Mouse (Mus musculus): ENCODE results near the gene Bicra. TPM values are rescaled to one million over a fixed set of nuclear protein-coding genes. Genes with fewer than 3 reads are reported as not detected.
A peak's percentile ranks its signal among the peaks of the same experiment; 100 is the strongest.

Gene Bicra
- polyA plus RNA-seq, 1 experiment from 2014 or later = 3.7 TPM

GRCm38 (mm10) chr7:16010649-16011048 is 37.1 kb downstream of the Bicra start:
- Histone ChIP-seq H3K36me3 (ENCODE audit: control insufficient read depth, insufficient read depth, low read length) (no peaks in the 10 kb centered on the region), H3K4me2 (ENCODE audit: low read depth, low read length) (no peak overlapping the region), H3K27me3 (replicated peaks; ENCODE audit: control insufficient read depth, insufficient read depth, low read length) (no peaks in the 10 kb centered on the region), H3K9ac (ENCODE audit: low read depth, low read length) (no peak overlapping the region), H3K4me3 (ENCODE audit: low read length) (no peak overlapping the region), H3K9me3 (ENCODE audit: control insufficient read depth, low read length) (no peaks in the 10 kb centered on the region), H3K4me1 (ENCODE audit: control insufficient read depth, insufficient read depth, low read length) (peaks cover 5% of the 10 kb centered on the region; the same call in 1 of the 2 replicates), H3K27ac (ENCODE audit: low read length) (no peak overlapping the region)
- WGBS = 82% methylated on average over 5 of the region's 5 CpGs
- no peak for ATAC-seq

- no peak for ATAC-seq
- no peak overlapping the region for H3K9ac ChIP-seq (ENCODE audit: low read depth, low read length)
- H3K4me1 ChIP-seq (ENCODE audit: control insufficient read depth, insufficient read depth, low read length) = peaks cover 5% of the 10 kb centered on the region; the same call in 1 of the 2 replicates
- WGBS = 90% methylated on average over 7 of the region's 7 CpGs
- no peaks in the 10 kb centered on the region for H3K36me3 ChIP-seq (ENCODE audit: control insufficient read depth, insufficient read depth, low read length)
- no peaks in the 10 kb centered on the region for H3K9me3 ChIP-seq (ENCODE audit: control insufficient read depth, low read length)
- no peak overlapping the region for H3K4me2 ChIP-seq (ENCODE audit: low read depth, low read length)
- H3K27me3 ChIP-seq (replicated peaks; ENCODE audit: control insufficient read depth, insufficient read depth, low read length) = no peaks in the 10 kb centered on the region
- no peak overlapping the region for H3K4me3 ChIP-seq (ENCODE audit: low read length)
- no peak overlapping the region for H3K27ac ChIP-seq (ENCODE audit: low read length)
These were observed 38.1 kb downstream of the Bicra start for GRCm38 (mm10) chr7:16009636-16010035.

GRCm38 (mm10) chr7:16005020-16005419 is 42.7 kb downstream of the Bicra start:
- no peak for ATAC-seq
- H3K9me3 ChIP-seq (ENCODE audit: control insufficient read depth, low read length) = no peaks in the 10 kb centered on the region
- whole genome bisulfite sequencing = 79% methylated on average over 3 of the region's 3 CpGs
- no peaks in the 10 kb centered on the region for H3K36me3 ChIP-seq (ENCODE audit: control insufficient read depth, insufficient read depth, low read length)
- no peak overlapping the region for H3K27ac ChIP-seq (ENCODE audit: low read length)
- H3K27me3 ChIP-seq (replicated peaks; ENCODE audit: control insufficient read depth, insufficient read depth, low read length) = no peaks in the 10 kb centered on the region
- no peak overlapping the region for H3K4me3 ChIP-seq (ENCODE audit: low read length)
- H3K4me1 ChIP-seq (ENCODE audit: control insufficient read depth, insufficient read depth, low read length) = peaks cover 3% of the 10 kb centered on the region; the same call in 1 of the 2 replicates
- H3K9ac ChIP-seq (ENCODE audit: low read depth, low read length) = no peak overlapping the region
- no peak overlapping the region for H3K4me2 ChIP-seq (ENCODE audit: low read depth, low read length)

GRCm38 (mm10) chr7:16004177-16004856 is 43.4 kb downstream of the Bicra start:
- no peaks in the 10 kb centered on the region for H3K9me3 ChIP-seq (ENCODE audit: control insufficient read depth, low read length)
- no peaks in the 10 kb centered on the region for H3K36me3 ChIP-seq (ENCODE audit: control insufficient read depth, insufficient read depth, low read length)
- 69% methylated on average over 12 of the region's 12 CpGs for WGBS
- peak; percentile 24; the same call in 1 of the 2 replicates for ATAC-seq
- no peak overlapping the region for H3K27ac ChIP-seq (ENCODE audit: low read length)
- no peak overlapping the region for H3K9ac ChIP-seq (ENCODE audit: low read depth, low read length)
- no peak overlapping the region for H3K4me3 ChIP-seq (ENCODE audit: low read length)
- peaks cover 3% of the 10 kb centered on the region; the same call in 1 of the 2 replicates for H3K4me1 ChIP-seq (ENCODE audit: control insufficient read depth, insufficient read depth, low read length)
- no peaks in the 10 kb centered on the region for H3K27me3 ChIP-seq (replicated peaks; ENCODE audit: control insufficient read depth, insufficient read depth, low read length)
- H3K4me2 ChIP-seq (ENCODE audit: low read depth, low read length) = no peak overlapping the region

- Histone ChIP-seq H3K9me3 (ENCODE audit: control insufficient read depth, low read length) (no peaks in the 10 kb centered on the region), H3K27ac (ENCODE audit: low read length) (no peak overlapping the region), H3K4me1 (ENCODE audit: control insufficient read depth, insufficient read depth, low read length) (peaks cover 3% of the 10 kb centered on the region; the same call in 1 of the 2 replicates), H3K36me3 (ENCODE audit: control insufficient read depth, insufficient read depth, low read length) (no peaks in the 10 kb centered on the region), H3K4me2 (ENCODE audit: low read depth, low read length) (no peak overlapping the region), H3K4me3 (ENCODE audit: low read length) (no peak overlapping the region), H3K27me3 (replicated peaks; ENCODE audit: control insufficient read depth, insufficient read depth, low read length) (no peaks in the 10 kb centered on the region), H3K9ac (ENCODE audit: low read depth, low read length) (no peak overlapping the region)
- 0 out of 2 replicates have a peak, but pooled peaks have one; percentile 24 for ATAC-seq
- 71% methylated on average over 4 of the region's 4 CpGs for WGBS
These were observed 44.7 kb downstream of the Bicra start for GRCm38 (mm10) chr7:16003032-16003431.

- no peak overlapping the region for H3K4me2 ChIP-seq (ENCODE audit: low read depth, low read length)
- 80% methylated on average over 5 of the region's 5 CpGs for WGBS
- no peak overlapping the region for H3K9ac ChIP-seq (ENCODE audit: low read depth, low read length)
- no peaks in the 10 kb centered on the region for H3K36me3 ChIP-seq (ENCODE audit: control insufficient read depth, insufficient read depth, low read length)
- no peak for ATAC-seq
- no peak overlapping the region for H3K4me3 ChIP-seq (ENCODE audit: low read length)
- no peaks in the 10 kb centered on the region for H3K9me3 ChIP-seq (ENCODE audit: control insufficient read depth, low read length)
- no peak overlapping the region for H3K27ac ChIP-seq (ENCODE audit: low read length)
- H3K4me1 ChIP-seq (ENCODE audit: control insufficient read depth, insufficient read depth, low read length) = peaks cover 3% of the 10 kb centered on the region; the same call in 1 of the 2 replicates
- no peaks in the 10 kb centered on the region for H3K27me3 ChIP-seq (replicated peaks; ENCODE audit: control insufficient read depth, insufficient read depth, low read length)
These were observed 45.5 kb downstream of the Bicra start for GRCm38 (mm10) chr7:16002171-16002570.

DNA sequence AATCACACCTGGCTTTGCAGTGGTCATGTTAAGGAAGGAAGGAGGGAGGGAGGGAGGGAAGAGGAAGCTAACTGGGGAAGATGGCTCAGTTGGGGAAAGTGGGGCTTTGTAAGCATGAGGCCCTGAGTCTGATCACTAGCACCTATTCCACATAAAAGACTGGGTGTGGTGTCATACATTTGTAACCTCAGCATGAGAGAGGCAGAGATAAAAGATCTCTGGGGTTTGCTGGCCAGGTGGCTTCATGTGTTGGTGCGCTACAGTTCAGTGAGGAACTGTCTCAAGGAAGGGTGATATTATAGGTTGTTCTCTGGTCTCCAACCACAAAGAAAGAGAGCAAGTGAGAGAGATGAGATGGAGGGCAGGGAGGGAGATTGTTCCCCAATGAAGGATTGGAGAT is 46.0 kb downstream of the Bicra start:
- WGBS = 86% methylated on average over 1 of the region's 1 CpGs
- no peak overlapping the region for H3K9ac ChIP-seq (ENCODE audit: low read depth, low read length)
- H3K4me2 ChIP-seq (ENCODE audit: low read depth, low read length) = no peak overlapping the region
- H3K27ac ChIP-seq (ENCODE audit: low read length) = no peak overlapping the region
- H3K9me3 ChIP-seq (ENCODE audit: control insufficient read depth, low read length) = no peaks in the 10 kb centered on the region
- ATAC-seq = no peak
- H3K4me1 ChIP-seq (ENCODE audit: control insufficient read depth, insufficient read depth, low read length) = peaks cover 3% of the 10 kb centered on the region; the same call in 1 of the 2 replicates
- H3K27me3 ChIP-seq (replicated peaks; ENCODE audit: control insufficient read depth, insufficient read depth, low read length) = no peaks in the 10 kb centered on the region
- no peak overlapping the region for H3K4me3 ChIP-seq (ENCODE audit: low read length)
- H3K36me3 ChIP-seq (ENCODE audit: control insufficient read depth, insufficient read depth, low read length) = no peaks in the 10 kb centered on the region

- Histone ChIP-seq H3K27ac (ENCODE audit: low read length) (peak overlapping the region; percentile 82), H3K9me3 (ENCODE audit: control insufficient read depth, low read length) (no peaks in the 10 kb centered on the region), H3K4me1 (ENCODE audit: control insufficient read depth, insufficient read depth, low read length) (peaks cover 11% of the 10 kb centered on the region), H3K27me3 (replicated peaks; ENCODE audit: control insufficient read depth, insufficient read depth, low read length) (no peaks in the 10 kb centered on the region), H3K4me2 (ENCODE audit: low read depth, low read length) (no peak overlapping the region), H3K36me3 (ENCODE audit: control insufficient read depth, insufficient read depth, low read length) (peaks cover 14% of the 10 kb centered on the region), H3K4me3 (ENCODE audit: low read length) (no peak overlapping the region), H3K9ac (ENCODE audit: low read depth, low read length) (no peak overlapping the region)
- peak; percentile 75 for ATAC-seq
- 78% methylated on average over 4 of the region's 4 CpGs for WGBS
These were observed 53.9 kb downstream of the Bicra start for GRCm38 (mm10) chr7:15993789-15994188.

DNA sequence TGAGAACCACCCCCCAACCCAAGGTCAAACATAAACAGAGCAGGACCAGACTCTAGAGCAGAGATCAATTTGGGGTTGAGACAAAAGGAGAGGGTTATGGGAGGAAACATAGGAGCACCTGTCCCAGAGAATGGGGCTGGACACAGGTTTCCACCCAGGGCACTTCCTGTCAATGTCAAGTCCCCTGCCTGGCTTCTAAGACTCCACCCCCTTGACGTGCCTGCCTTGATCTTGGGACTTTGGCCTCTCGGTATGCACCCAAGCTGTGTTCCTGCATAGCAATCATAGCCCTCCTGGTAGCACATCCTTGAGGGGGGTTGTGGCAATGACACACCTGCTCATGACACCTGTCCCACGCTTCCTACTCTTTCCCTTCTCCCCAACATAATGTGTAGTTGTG is 54.6 kb downstream of the Bicra start:
- no peak overlapping the region for H3K9ac ChIP-seq (ENCODE audit: low read depth, low read length)
- H3K27me3 ChIP-seq (replicated peaks; ENCODE audit: control insufficient read depth, insufficient read depth, low read length) = no peaks in the 10 kb centered on the region
- peaks cover 11% of the 10 kb centered on the region for H3K4me1 ChIP-seq (ENCODE audit: control insufficient read depth, insufficient read depth, low read length)
- WGBS = 59% methylated on average over 3 of the region's 3 CpGs
- no peaks in the 10 kb centered on the region for H3K9me3 ChIP-seq (ENCODE audit: control insufficient read depth, low read length)
- H3K36me3 ChIP-seq (ENCODE audit: control insufficient read depth, insufficient read depth, low read length) = peaks cover 20% of the 10 kb centered on the region
- H3K4me2 ChIP-seq (ENCODE audit: low read depth, low read length) = no peak overlapping the region
- peak; percentile 86 for ATAC-seq
- no peak overlapping the region for H3K4me3 ChIP-seq (ENCODE audit: low read length)
- peak overlapping the region; percentile 82 for H3K27ac ChIP-seq (ENCODE audit: low read length)
